Mouse (Mus musculus): ENCODE measurements around the gene Ap1b1. TPM values are rescaled to one million over a fixed set of nuclear protein-coding genes. Genes with fewer than 3 reads are reported as not detected.

Gene Ap1b1
- polyA plus RNA-seq, 1 experiment from 2014 or later: 60.0 TPM

- Histone ChIP-seq H3K4me3 (replicated peaks) (no peak overlapping the region), H3K27me3 (no peaks in the 10 kb centered on the region), H3K4me2 (replicated peaks) (no peak overlapping the region), H3K9me3 (replicated peaks) (no peaks in the 10 kb centered on the region), H3K9ac (no peak overlapping the region), H3K27ac (replicated peaks) (no peak overlapping the region), H3K4me1 (no peaks in the 10 kb centered on the region), H3K36me3 (peaks cover 90% of the 10 kb centered on the region)
- no peak for ATAC-seq (ENCODE audit: insufficient number of reproducible peaks, low FRiP score, low TSS enrichment, low read depth)
- WGBS: 87% methylated on average over 8 of the region's 8 CpGs
Measured at GRCm38 (mm10) chr11:5037146-5037854, 50.7 kb downstream of the Ap1b1 start.

- Histone ChIP-seq H3K9me3 (replicated peaks) (no peaks in the 10 kb centered on the region), H3K9ac (no peak overlapping the region), H3K4me2 (replicated peaks) (no peak overlapping the region), H3K4me1 (no peaks in the 10 kb centered on the region), H3K36me3 (peaks cover 61% of the 10 kb centered on the region), H3K27ac (replicated peaks) (no peak overlapping the region), H3K4me3 (replicated peaks) (no peak overlapping the region), H3K27me3 (no peaks in the 10 kb centered on the region)
- ATAC-seq (ENCODE audit: insufficient number of reproducible peaks, low FRiP score, low TSS enrichment, low read depth): no peak
- 88% methylated on average over 5 of the region's 5 CpGs for WGBS
Measured at GRCm38 (mm10) chr11:5040585-5040984, 54.0 kb downstream of the Ap1b1 start.

- no peak for ATAC-seq (ENCODE audit: insufficient number of reproducible peaks, low FRiP score, low TSS enrichment, low read depth)
- H3K4me1 ChIP-seq: no peaks in the 10 kb centered on the region
- H3K9ac ChIP-seq: no peak overlapping the region
- H3K4me3 ChIP-seq (replicated peaks): no peak overlapping the region
- 67% methylated on average over 18 of the region's 18 CpGs for WGBS
- H3K36me3 ChIP-seq: peaks cover 55% of the 10 kb centered on the region
- H3K9me3 ChIP-seq (replicated peaks): no peaks in the 10 kb centered on the region
- no peak overlapping the region for H3K4me2 ChIP-seq (replicated peaks)
- no peaks in the 10 kb centered on the region for H3K27me3 ChIP-seq
- H3K27ac ChIP-seq (replicated peaks): no peak overlapping the region
Measured at GRCm38 (mm10) chr11:5041144-5041780, 54.6 kb downstream of the Ap1b1 start.

- Histone ChIP-seq H3K9me3 (replicated peaks) (no peaks in the 10 kb centered on the region), H3K4me2 (replicated peaks) (no peak overlapping the region), H3K27me3 (no peaks in the 10 kb centered on the region), H3K4me3 (replicated peaks) (no peak overlapping the region), H3K9ac (no peak overlapping the region), H3K4me1 (no peaks in the 10 kb centered on the region), H3K27ac (replicated peaks) (no peak overlapping the region), H3K36me3 (peaks cover 40% of the 10 kb centered on the region)
- 84% methylated on average over 8 of the region's 8 CpGs for WGBS
- no peak for ATAC-seq (ENCODE audit: insufficient number of reproducible peaks, low FRiP score, low TSS enrichment, low read depth)
Measured at GRCm38 (mm10) chr11:5042645-5043381, 56.2 kb downstream of the Ap1b1 start.

GRCm38 (mm10) chr11:5046321-5046926, 59.8 kb downstream of the Ap1b1 start:
- no peak overlapping the region for H3K4me3 ChIP-seq (replicated peaks)
- peaks cover 7% of the 10 kb centered on the region; the same call in 1 of the 2 replicates for H3K36me3 ChIP-seq
- H3K4me2 ChIP-seq (replicated peaks): no peak overlapping the region
- no peaks in the 10 kb centered on the region for H3K9me3 ChIP-seq (replicated peaks)
- no peaks in the 10 kb centered on the region for H3K27me3 ChIP-seq
- WGBS: 44% methylated on average over 12 of the region's 12 CpGs
- ATAC-seq (ENCODE audit: insufficient number of reproducible peaks, low FRiP score, low TSS enrichment, low read depth): no peak
- no peak overlapping the region for H3K27ac ChIP-seq (replicated peaks)
- H3K4me1 ChIP-seq: no peaks in the 10 kb centered on the region
- no peak overlapping the region for H3K9ac ChIP-seq

DNA sequence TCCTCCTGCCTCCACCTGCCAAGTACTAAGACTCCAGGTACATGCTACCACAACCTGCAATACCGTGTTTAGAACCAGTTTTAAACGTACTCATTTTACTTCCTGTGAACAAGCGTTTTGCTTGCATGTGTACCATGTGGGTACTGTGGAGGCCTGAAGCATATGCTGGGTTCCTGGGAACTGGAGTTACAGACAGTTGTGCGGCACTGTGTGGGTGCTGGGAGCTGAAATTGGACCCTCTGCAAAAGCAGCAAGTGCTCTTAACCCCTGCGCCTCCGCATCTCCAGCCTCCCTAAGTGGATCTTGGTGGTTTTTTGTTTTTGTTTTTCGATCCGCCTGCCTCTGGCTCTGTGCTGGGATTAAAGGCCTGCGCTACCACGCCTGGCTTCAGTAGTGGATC, 65.0 kb downstream of the Ap1b1 start:
- H3K27ac ChIP-seq (replicated peaks): no peak overlapping the region
- no peak overlapping the region for H3K4me2 ChIP-seq (replicated peaks)
- WGBS: 62% methylated on average over 10 of the region's 10 CpGs
- no peak overlapping the region for H3K4me3 ChIP-seq (replicated peaks)
- ATAC-seq (ENCODE audit: insufficient number of reproducible peaks, low FRiP score, low TSS enrichment, low read depth): no peak
- H3K9ac ChIP-seq: no peak overlapping the region
- peaks cover 17% of the 10 kb centered on the region for H3K27me3 ChIP-seq
- peaks cover 8% of the 10 kb centered on the region; the same call in 1 of the 2 replicates for H3K4me1 ChIP-seq
- no peaks in the 10 kb centered on the region for H3K36me3 ChIP-seq
- no peaks in the 10 kb centered on the region for H3K9me3 ChIP-seq (replicated peaks)

- Histone ChIP-seq H3K4me3 (replicated peaks) (no peak overlapping the region), H3K27me3 (peaks cover 24% of the 10 kb centered on the region), H3K4me1 (peaks cover 11% of the 10 kb centered on the region), H3K4me2 (replicated peaks) (no peak overlapping the region), H3K27ac (replicated peaks) (no peak overlapping the region), H3K9ac (no peak overlapping the region), H3K36me3 (no peaks in the 10 kb centered on the region), H3K9me3 (replicated peaks) (no peaks in the 10 kb centered on the region)
- ATAC-seq (ENCODE audit: insufficient number of reproducible peaks, low FRiP score, low TSS enrichment, low read depth): no peak
- 61% methylated on average over 10 of the region's 10 CpGs for WGBS
Measured at GRCm38 (mm10) chr11:5052200-5052854, 65.7 kb downstream of the Ap1b1 start.

GRCm38 (mm10) chr11:5054151-5054550, 67.5 kb downstream of the Ap1b1 start:
- 89% methylated on average over 14 of the region's 14 CpGs for WGBS
- no peak overlapping the region for H3K4me3 ChIP-seq (replicated peaks)
- no peak overlapping the region for H3K9ac ChIP-seq
- no peak overlapping the region for H3K27ac ChIP-seq (replicated peaks)
- H3K36me3 ChIP-seq: no peaks in the 10 kb centered on the region
- peaks cover 40% of the 10 kb centered on the region for H3K27me3 ChIP-seq
- peaks cover 28% of the 10 kb centered on the region for H3K4me1 ChIP-seq
- no peak overlapping the region for H3K4me2 ChIP-seq (replicated peaks)
- no peak for ATAC-seq (ENCODE audit: insufficient number of reproducible peaks, low FRiP score, low TSS enrichment, low read depth)
- no peaks in the 10 kb centered on the region for H3K9me3 ChIP-seq (replicated peaks)

GRCm38 (mm10) chr11:5054874-5055273, 68.2 kb downstream of the Ap1b1 start:
- H3K4me3 ChIP-seq (replicated peaks): no peak overlapping the region
- no peak overlapping the region for H3K4me2 ChIP-seq (replicated peaks)
- no peak overlapping the region for H3K9ac ChIP-seq
- no peak for ATAC-seq (ENCODE audit: insufficient number of reproducible peaks, low FRiP score, low TSS enrichment, low read depth)
- H3K36me3 ChIP-seq: no peaks in the 10 kb centered on the region
- H3K9me3 ChIP-seq (replicated peaks): no peaks in the 10 kb centered on the region
- peaks cover 48% of the 10 kb centered on the region for H3K27me3 ChIP-seq
- peaks cover 35% of the 10 kb centered on the region for H3K4me1 ChIP-seq
- no peak overlapping the region for H3K27ac ChIP-seq (replicated peaks)
- WGBS: 59% methylated on average over 6 of the region's 6 CpGs

GRCm38 (mm10) chr11:5055945-5056938, 69.6 kb downstream of the Ap1b1 start:
- H3K27ac ChIP-seq (replicated peaks): no peak overlapping the region
- WGBS: 29% methylated on average over 23 of the region's 23 CpGs
- no peaks in the 10 kb centered on the region for H3K36me3 ChIP-seq
- H3K4me2 ChIP-seq (replicated peaks): no peak overlapping the region
- H3K4me1 ChIP-seq: peaks cover 42% of the 10 kb centered on the region
- ATAC-seq (ENCODE audit: insufficient number of reproducible peaks, low FRiP score, low TSS enrichment, low read depth): no peak
- no peak overlapping the region for H3K9ac ChIP-seq
- no peak overlapping the region for H3K4me3 ChIP-seq (replicated peaks)
- peaks cover 61% of the 10 kb centered on the region for H3K27me3 ChIP-seq
- H3K9me3 ChIP-seq (replicated peaks): no peaks in the 10 kb centered on the region
